Mouse (Mus musculus) liver, adult 2 months (tissue): ENCODE data around the gene Lingo3. TPM values are rescaled to one million over a fixed set of nuclear protein-coding genes. Genes with fewer than 3 reads are reported as not detected.
A peak's percentile ranks its signal among the peaks of the same experiment; 100 is the strongest.

Experiments used
- DNase-seq: peaks from one replicate; pipeline ENCODE4 v3.0.0-alpha.2; 2011; ENCODE audit warnings: low read depth, low spot score; ENCODE audit errors: extremely low read depth
- H3K27ac ChIP-seq: fragments of 200-500 bp; replicated peaks from 2 replicates; pipeline ENCODE4 v1.5.1; 2012; ENCODE audit warnings: low read depth, mild to moderate bottlenecking, control low read depth, inconsistent platforms, low read length; ENCODE audit not compliant: insufficient read depth
- H3K27me3 ChIP-seq: fragments of 200-500 bp; 2 replicates; pipeline ENCODE4 v1.6.1; 2012; ENCODE audit warnings: mild to moderate bottlenecking, moderate library complexity, low read length, inconsistent platforms; ENCODE audit not compliant: control insufficient read depth, insufficient read depth
- H3K36me3 ChIP-seq: fragments of 200-500 bp; 2 replicates; pipeline ENCODE4 v1.6.1; 2012; ENCODE audit warnings: low read length, inconsistent platforms; ENCODE audit not compliant: control insufficient read depth, insufficient read depth
- H3K4me1 ChIP-seq: fragments of 200-500 bp; 2 replicates; pipeline ENCODE4 v1.6.1; 2011; ENCODE audit warnings: low read length; ENCODE audit not compliant: control insufficient read depth, insufficient read depth
- H3K4me3 ChIP-seq: fragments of 200-500 bp; 2 replicates; pipeline ENCODE4 v1.5.1; 2011; ENCODE audit warnings: low read depth, mild to moderate bottlenecking, control low read depth, low read length, moderate library complexity; ENCODE audit not compliant: insufficient read depth
- H3K79me2 ChIP-seq: fragments of 200-500 bp; 2 replicates; pipeline ENCODE4 v1.6.1; 2012; ENCODE audit warnings: inconsistent platforms, mild to moderate bottlenecking, low read length, moderate library complexity; ENCODE audit not compliant: control insufficient read depth, insufficient read depth
- H3K9ac ChIP-seq: fragments of 200-500 bp; 2 replicates; pipeline ENCODE4 v1.6.1; 2012; ENCODE audit warnings: low read depth, mild to moderate bottlenecking, control low read depth, inconsistent platforms, low read length
- CTCF ChIP-seq: fragments of 200-500 bp; IDR thresholded peaks from 2 replicates; pipeline ENCODE4 v1.5.1; 2011; ENCODE audit warnings: low read depth, low read length, control low read depth
- POLR2A ChIP-seq: fragments of 200-500 bp; IDR thresholded peaks from 2 replicates; pipeline ENCODE4 v1.6.1; 2011; ENCODE audit warnings: low read length, control low read depth; ENCODE audit not compliant: insufficient read depth; ENCODE audit errors: extremely low read depth
- WGBS: fragments of 180-500 bp; shearing (Covaris S2); methylation state at CpG from one replicate; pipeline ENCODE4 v1.1.7; 2018; 5-methylcytosine and 5-hydroxymethylcytosine counted together
- polyA plus RNA-seq: library from polyadenylated mRNA; depleted of rRNA; stranded (reverse); fragments of >200 nt; gene quantifications from 2 replicates; pipeline ENCODE4 v1.2.3, GENCODE M21; 2012
- total RNA-seq: library from RNA; depleted of rRNA; stranded (reverse); fragments of >200 nt; gene quantifications from 2 replicates; pipeline ENCODE4 v1.2.3, GENCODE M21; 2014

Lingo3 gene
- total and polyA plus RNA-seq, 2 experiments: 0.05 TPM; not detected in 1

GRCm38 (mm10) chr10:80808099-80808984 is 35.5 kb downstream of the Lingo3 start:
- Histone ChIP-seq H3K4me3 (no peak overlapping the region), H3K27me3 (no peaks in the 10 kb centered on the region; the same call in 1 of the 2 replicates), H3K9ac (no peak overlapping the region), H3K79me2 (no peaks in the 10 kb centered on the region), H3K27ac (no peak overlapping the region), H3K4me1 (peaks cover 5% of the 10 kb centered on the region), H3K36me3 (no peaks in the 10 kb centered on the region; the same call in 1 of the 2 replicates)
- 28% methylated on average over 40 of the region's 40 CpGs for WGBS
- TF ChIP-seq POLR2A (no peak), CTCF (no peak)
- DNase-seq: no peak

- DNase-seq: peak; percentile 57
- TF ChIP-seq CTCF (no peak), POLR2A (no peak)
- no peak overlapping the region for H3K27ac ChIP-seq
- H3K36me3 ChIP-seq: peaks cover 2% of the 10 kb centered on the region; the same call in 1 of the 2 replicates
- H3K79me2 ChIP-seq: no peaks in the 10 kb centered on the region
- WGBS: 8% methylated on average over 58 of the region's 58 CpGs
- H3K4me3 ChIP-seq: peak overlapping the region; percentile 50
- H3K4me1 ChIP-seq: peaks cover 5% of the 10 kb centered on the region
- peak overlapping the region; percentile 81 for H3K9ac ChIP-seq
- no peaks in the 10 kb centered on the region; the same call in 1 of the 2 replicates for H3K27me3 ChIP-seq
Observed at GRCm38 (mm10) chr10:80807057-80807627, 36.7 kb downstream of the Lingo3 start.

- WGBS: 59% methylated on average over 34 of the region's 34 CpGs
- peak overlapping the region; percentile 50; the same call in 1 of the 2 replicates for H3K4me3 ChIP-seq
- peaks cover 2% of the 10 kb centered on the region; the same call in 1 of the 2 replicates for H3K36me3 ChIP-seq
- no peak for TF ChIP-seq POLR2A
- no peak for TF ChIP-seq CTCF
- DNase-seq: no peak
- H3K27ac ChIP-seq: no peak overlapping the region
- no peak overlapping the region; the same call in 1 of the 2 replicates for H3K9ac ChIP-seq
- H3K4me1 ChIP-seq: peaks cover 5% of the 10 kb centered on the region
- H3K27me3 ChIP-seq: no peaks in the 10 kb centered on the region; the same call in 1 of the 2 replicates
- H3K79me2 ChIP-seq: no peaks in the 10 kb centered on the region
Observed at GRCm38 (mm10) chr10:80806341-80807056, 37.3 kb downstream of the Lingo3 start.

GRCm38 (mm10) chr10:80805925-80806324 is 37.9 kb downstream of the Lingo3 start:
- peaks cover 5% of the 10 kb centered on the region for H3K4me1 ChIP-seq

DNA sequence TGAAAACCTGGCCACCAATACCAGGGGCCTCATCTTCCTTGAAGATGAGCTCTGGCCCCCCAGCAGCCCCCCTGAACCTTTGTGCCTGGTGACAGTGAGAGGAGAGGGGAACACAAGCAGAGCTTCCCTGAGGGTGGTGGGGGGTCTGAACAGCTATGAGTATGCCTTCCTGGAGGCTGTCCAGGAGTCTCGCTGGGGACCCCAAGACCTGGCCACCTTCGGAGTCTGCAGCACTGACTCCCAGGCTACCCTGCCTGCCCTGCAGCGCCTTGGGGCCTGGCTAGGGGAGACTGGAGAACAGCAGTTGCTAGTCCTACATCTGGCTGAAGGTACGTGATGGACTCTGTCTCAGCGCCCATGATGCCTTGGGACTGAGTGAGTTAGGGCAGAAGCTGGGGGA is 38.5 kb downstream of the Lingo3 start:
- WGBS: 95% methylated on average over 5 of the region's 5 CpGs
- H3K4me1 ChIP-seq: peaks cover 5% of the 10 kb centered on the region
- H3K9ac ChIP-seq: no peak overlapping the region
- H3K79me2 ChIP-seq: no peaks in the 10 kb centered on the region
- no peak overlapping the region for H3K27ac ChIP-seq
- no peaks in the 10 kb centered on the region; the same call in 1 of the 2 replicates for H3K27me3 ChIP-seq
- no peak for DNase-seq
- TF ChIP-seq POLR2A (no peak), CTCF (no peak)
- peaks cover 2% of the 10 kb centered on the region; the same call in 1 of the 2 replicates for H3K36me3 ChIP-seq
- no peak overlapping the region for H3K4me3 ChIP-seq

More at GRCm38 (mm10) chr10:80805925-80806324, 37.9 kb downstream of the Lingo3 start:
- peak; percentile 33 for DNase-seq
- TF ChIP-seq CTCF (peak; percentile 79), POLR2A (no peak)
- H3K27ac ChIP-seq: no peak overlapping the region
- H3K27me3 ChIP-seq: no peaks in the 10 kb centered on the region; the same call in 1 of the 2 replicates
- no peak overlapping the region for H3K4me3 ChIP-seq
- H3K9ac ChIP-seq: no peak overlapping the region
- peaks cover 2% of the 10 kb centered on the region; the same call in 1 of the 2 replicates for H3K36me3 ChIP-seq
- no peaks in the 10 kb centered on the region for H3K79me2 ChIP-seq
- WGBS: 11% methylated on average over 3 of the region's 3 CpGs
